Mouse (Mus musculus): Measurements from ENCODE around the gene Zbtb46.

Gene Zbtb46

GRCm38 (mm10) chr2:181459153-181459672, at the start of gene Zbtb46:
Gene Zbtb46, minus strand, starts transcription at chr2:181459426.
- DNase-seq (ENCODE audit: low read depth), result peak; percentile 76

GRCm38 (mm10) chr2:181498644-181499043, 39.4 kb upstream of the Zbtb46 start:
- DNase-seq (ENCODE audit: low read depth), result peak; percentile 65

DNA sequence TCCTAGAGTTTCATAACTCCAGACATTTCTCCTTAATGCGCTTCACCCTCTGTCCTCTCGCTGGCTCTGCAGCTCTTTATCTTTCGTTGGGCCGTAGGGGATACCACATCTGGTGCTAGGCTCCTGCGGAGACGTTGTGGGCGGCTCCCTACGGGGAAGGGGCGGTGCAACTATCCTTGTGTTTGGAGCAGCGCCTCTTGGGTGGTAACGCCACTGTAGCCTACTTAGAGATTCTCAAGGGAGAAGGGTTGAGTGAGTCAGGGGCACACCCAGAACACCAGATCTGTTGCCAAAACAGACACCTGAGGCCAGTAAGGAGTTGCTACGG, 38.3 kb upstream of the Zbtb46 start:
- peak; percentile 87 for DNase-seq (ENCODE audit: low read depth)

DNA sequence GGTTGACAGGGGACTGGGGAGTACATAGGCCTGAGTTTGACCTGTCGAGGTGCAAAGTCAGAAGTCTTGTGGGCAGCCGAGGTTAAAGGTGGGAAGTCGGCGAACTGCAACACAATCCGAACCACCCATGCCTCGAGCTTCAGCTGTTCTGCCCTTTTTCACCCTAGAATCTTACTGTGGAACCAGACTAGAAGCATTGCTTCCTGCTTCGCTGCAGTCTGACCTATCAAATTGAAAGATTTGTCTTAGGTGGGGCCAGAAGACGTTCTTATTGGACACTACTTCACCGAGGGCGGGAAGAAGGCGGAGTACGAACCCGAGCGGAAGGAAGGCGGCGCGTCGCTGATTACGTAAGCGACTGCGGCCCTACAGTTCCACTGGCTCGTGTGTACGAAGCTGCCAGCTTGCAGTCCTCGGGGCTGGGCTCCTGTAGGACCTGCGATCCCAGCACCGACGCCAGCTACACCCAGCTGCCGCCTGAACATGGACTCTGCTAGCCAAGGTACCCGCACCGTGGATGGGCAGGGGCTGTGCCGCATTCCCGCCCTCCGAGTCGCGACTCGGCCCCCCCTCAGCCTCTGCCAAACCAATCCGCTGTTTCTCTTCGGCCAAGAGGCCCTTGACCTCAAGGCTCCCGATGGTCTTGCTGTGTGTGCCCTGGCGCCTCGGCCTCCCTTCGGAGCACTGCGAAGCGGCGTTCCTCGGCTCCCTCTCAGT, 37.8 kb upstream of the Zbtb46 start, which contains the start of gene Tpd52l2:
Gene Tpd52l2, plus strand, starts transcription at position 312 of the 717 bp plus-strand sequence.
- peak; percentile 98 for DNase-seq (ENCODE audit: low read depth)

- peak; percentile 90 for DNase-seq (ENCODE audit: low read depth)
Observed at GRCm38 (mm10) chr2:181496281-181496680, 37.1 kb upstream of the Zbtb46 start.

DNA sequence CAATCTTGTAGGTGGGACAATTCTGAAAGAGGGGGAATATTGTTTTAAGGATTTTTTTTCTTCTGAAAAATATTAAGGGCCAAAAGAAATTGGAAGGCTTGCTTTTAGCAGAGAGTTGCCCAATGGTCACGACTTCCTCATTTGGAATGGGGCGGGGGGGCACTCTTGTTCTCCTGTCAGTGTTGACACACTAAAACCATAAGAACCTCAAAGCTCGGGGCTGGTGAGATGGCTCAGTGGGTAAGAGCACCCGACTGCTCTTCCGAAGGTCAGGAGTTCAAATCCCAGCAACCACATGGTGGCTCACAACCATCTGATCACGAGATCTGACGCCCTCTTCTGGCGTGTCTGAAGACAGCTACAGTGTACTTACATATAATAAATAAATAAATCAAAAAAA, 36.6 kb upstream of the Zbtb46 start:
- DNase-seq (ENCODE audit: low read depth), result peak; percentile 53

- no peak for DNase-seq (ENCODE audit: low read depth)
Observed at GRCm38 (mm10) chr2:181494266-181494945, 35.2 kb upstream of the Zbtb46 start.

DNA sequence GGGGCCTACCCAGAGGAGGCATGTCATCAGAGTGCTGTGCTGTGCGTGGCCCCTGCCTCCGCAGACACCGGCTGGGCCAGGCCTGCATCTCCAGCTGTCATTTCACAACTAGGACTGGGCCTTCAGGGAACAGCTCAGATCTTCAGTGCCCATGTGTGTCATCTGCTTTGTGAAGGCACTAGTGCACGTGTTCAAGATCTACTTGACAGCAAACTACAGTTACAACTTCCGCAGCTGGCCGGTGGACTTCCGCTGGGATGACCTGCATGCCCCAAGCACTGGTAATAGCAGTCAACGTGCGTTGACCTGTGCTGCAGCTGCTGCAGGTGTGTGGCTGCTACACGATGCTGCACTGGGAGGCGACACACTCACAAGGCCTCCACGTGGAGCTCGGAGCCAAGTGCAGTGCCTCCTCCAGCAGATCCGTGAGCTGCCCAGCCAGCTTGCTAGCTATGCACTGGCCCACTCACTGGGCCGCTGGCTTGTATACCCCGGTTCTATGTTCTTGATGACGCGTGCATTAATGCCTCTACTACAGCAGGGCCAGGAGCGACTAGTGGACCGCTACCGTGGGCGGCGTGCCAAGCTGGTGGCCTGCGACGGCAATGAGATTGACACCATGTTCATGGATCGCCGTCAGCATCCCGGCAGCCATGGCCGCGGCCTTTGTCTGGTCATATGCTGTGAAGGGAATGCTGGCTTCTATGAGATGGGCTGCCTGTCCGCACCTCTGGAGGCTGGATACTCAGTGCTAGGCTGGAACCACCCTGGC, 34.1 kb upstream of the Zbtb46 start, which contains the start of gene Abhd16b:
Gene Abhd16b, plus strand, starts transcription at position 51 of the 772 bp plus-strand sequence.
- DNase-seq (ENCODE audit: low read depth), result no peak

DNA sequence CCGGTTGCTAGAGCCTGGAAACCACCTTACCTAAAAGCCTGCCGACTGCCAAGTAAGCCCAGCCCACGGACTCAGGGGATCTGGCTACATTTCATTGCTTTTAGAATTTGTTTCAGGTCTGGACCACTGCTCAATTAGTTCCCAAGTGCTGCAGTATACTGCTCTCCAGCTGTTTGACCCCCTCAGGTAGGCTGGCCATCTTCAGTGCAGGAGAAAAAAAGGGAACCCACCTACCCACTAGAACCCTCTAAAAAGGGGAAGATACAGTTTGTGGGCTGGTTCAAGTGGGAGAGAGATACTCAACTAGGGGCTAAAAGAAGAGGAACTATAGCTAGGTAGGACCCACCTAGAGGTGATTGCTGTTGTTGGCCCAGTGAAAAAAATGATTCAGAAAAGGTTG, 33.0 kb upstream of the Zbtb46 start:
- no peak for DNase-seq (ENCODE audit: low read depth)

- DNase-seq (ENCODE audit: low read depth), result peak; percentile 82
Observed at GRCm38 (mm10) chr2:181491432-181492205, 32.4 kb upstream of the Zbtb46 start.

DNA sequence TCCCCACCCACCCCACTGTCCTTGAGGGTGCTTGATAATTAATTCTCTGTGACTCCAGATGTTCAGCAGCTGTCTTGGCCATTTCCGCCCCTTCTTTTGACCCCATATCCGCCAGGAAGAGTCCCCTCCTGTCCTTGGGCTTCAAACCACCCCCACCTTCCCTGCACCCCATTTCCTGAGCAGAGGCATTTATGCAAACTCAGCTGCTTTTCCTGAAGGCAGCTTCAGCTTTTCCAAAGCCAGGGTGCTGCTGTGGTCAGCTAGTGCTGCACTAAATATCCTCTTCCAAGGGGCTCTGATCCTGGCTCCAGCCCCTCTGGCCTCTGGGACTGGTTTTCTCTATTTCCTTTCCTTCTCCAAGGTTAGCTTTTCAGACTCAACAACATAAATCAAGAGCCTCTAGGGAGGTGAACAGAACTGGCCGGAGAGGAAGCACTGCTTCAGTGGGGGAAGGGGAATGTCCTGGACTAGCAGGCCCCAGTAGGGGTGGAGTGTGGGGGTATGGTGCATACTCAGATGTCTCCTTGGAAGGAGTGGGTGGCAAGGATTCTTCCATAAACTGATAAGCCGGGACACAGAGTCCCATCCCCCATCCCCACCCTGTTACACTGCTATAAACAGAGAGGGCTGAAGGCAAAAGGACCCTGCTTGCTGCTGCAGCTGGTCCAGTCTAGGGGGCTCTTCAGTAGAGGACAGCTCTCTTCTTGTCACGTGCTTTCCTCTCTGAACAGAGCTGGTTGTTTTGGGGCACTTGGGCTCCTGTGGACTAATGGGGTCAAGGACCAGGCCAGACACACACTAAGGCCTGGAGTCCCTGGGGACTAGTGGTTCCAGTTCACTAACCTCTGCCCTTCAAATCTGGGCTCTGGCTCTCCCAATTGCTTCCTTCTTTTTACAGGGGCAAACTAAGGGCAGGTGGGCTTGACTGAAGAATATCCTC, 28.4 kb upstream of the Zbtb46 start:
- no peak for DNase-seq (ENCODE audit: low read depth)

DNA sequence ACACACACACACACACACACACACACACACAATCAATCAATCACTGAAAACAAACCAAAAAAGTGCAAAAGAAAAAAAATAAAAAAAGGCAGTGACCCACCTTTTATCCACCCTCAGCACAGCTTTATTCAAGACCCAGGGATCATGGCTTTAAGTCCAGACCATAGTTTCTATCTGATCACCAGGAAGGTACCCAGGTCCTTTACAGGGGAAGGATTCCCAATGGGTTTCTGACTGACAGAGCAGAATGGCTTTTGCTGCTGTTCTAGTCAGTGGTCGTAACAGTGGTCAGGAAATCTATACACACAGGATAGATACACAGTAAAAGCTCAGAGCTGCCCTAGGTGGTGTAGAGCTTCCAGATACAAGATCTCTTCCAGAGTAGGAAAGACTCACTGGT, 26.5 kb upstream of the Zbtb46 start:
- no peak for DNase-seq (ENCODE audit: low read depth)

DNA sequence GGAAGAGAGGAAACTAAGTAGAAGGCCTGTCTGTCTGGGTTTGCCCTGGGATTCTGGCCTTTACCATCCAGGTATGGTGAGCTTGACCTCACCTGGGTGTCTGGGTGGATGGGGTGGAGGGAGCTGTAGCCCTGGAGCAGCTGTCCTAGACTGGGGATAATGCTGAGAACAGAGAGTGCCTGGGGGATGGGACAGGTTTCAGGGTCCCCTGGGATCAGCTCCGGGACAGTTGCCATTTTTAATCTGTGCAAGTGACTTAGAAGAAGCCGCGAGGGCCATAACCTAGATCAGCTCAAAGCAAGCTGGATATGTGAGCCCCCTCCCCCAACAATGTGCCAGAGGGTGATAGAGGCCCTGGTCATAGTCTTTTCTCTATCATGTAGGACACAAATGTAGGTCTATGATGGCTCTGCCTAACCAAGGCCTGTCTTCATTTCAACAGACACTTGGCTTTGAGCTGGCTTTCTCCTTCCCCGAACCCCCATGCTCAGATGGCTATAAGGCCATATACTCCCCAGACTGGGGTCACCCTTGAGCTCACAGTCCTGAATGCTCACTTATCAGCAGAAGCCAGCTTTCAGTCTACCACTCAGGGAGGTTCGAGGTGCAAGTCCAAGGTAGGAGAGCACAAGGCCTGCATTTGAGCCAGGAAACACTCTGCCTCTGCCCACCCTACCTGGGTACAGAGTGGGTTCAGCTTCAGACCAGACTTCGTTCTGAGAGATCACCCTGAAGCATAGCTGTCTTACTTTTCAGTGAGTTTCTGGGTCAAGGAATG, 25.4 kb upstream of the Zbtb46 start:
- DNase-seq (ENCODE audit: low read depth), result no peak

- DNase-seq (ENCODE audit: low read depth), result peak; percentile 92
Observed at GRCm38 (mm10) chr2:181483562-181484318, 24.5 kb upstream of the Zbtb46 start.

DNA sequence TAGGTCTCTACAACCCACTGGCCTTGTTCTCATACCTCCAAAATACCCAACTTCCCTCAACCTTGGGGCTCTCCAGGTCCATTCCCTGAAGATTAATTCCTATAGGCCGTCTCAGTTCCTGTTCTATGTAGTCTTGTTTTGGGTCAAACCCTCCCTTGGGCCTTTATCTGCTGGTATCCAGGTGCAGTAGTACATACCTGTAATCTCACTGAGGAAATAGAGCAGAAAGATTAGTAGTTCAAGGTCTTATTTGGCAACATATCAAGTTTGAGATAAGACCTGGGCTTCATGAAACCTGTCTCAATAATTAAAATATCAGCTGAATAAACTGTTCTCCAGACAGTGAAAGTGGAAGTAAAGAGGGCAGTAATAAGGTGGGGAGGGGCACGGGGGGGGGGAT, 23.9 kb upstream of the Zbtb46 start:
- DNase-seq (ENCODE audit: low read depth), result no peak

- no peak for DNase-seq (ENCODE audit: low read depth)
Observed at GRCm38 (mm10) chr2:181472256-181472827, 13.1 kb upstream of the Zbtb46 start.

GRCm38 (mm10) chr2:181471246-181471645, 12.0 kb upstream of the Zbtb46 start:
- DNase-seq (ENCODE audit: low read depth), result no peak

GRCm38 (mm10) chr2:181470285-181470684, 11.1 kb upstream of the Zbtb46 start:
- DNase-seq (ENCODE audit: low read depth), result no peak

DNA sequence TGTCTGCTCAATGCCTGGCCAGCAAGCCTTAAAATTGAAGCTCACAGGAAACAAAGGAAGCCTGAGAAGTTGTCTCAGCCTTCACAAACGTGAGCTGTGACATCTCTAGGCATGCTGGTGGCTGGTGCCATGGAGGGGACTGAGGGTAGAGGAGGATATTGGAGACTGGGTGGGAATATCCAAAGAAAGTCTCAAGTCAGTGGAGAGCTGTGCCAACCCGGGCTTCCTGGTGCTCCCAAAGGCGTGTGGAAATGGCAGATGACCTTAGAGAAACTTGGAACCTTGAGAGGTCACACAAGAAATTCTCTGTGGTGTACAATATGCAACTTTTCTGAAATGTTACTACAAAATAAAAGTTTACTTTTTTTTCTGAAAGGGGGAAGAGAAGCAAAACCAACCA, 6.2 kb upstream of the Zbtb46 start:
- no peak for DNase-seq (ENCODE audit: low read depth)
